Mouse (Mus musculus): ENCODE data around the gene Kif1a.

DNA sequence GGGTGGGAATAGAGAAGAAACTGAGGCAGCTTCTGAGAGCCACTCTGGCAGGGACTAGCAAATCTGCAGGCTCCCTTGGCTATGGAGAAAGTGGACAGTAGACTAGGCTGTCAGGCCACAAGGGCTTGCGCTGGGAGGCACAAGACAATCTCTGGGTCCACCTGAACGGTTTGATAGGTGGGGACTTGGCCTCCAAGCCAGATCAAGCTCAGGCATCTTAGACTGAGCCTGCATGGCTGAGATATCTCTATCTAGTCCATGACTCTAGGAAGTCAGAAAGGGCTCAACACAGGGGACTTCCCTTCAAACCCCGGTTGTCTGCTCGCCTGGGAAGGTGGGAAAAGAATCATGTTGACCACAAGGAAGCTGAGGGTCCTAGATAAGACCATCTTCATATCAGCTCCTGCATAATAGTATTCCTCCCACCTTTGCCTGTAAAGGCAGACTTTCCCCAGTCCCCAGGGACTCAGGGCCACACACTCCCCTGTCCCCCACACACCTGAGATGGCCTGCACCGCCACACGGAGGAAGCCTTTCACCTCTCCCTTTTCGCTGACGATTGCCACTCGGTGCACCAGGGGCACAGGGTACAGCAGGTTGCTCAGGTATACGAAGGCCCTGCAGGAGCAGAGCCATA is 55.5 kb downstream of the Kif1a start:
- no peak for TF ChIP-seq POLR2A (IDR thresholded peaks at IDR 0.05; ENCODE audit: borderline replicate concordance, insufficient read depth, low read length)
- TF ChIP-seq CTCF (IDR thresholded peaks at IDR 0.05; ENCODE audit: borderline replicate concordance, insufficient read depth, low read depth, low read length): no peak

Data from cerebellum, adult 2 months (tissue).